Mouse (Mus musculus) adrenal gland, adult 10 weeks (tissue): ENCODE results near the gene Gda. TPM values are rescaled to one million over a fixed set of nuclear protein-coding genes. Genes with fewer than 3 reads are reported as not detected.

Source experiments
- polyA plus RNA-seq: library from polyadenylated mRNA; stranded (reverse); fragments of 350-450 nt; fragmentation: Illumina TruSeq; extraction: RNeasy Lipid Tissue Mini Kit (QIAGEN cat#74804); gene quantifications from one replicate; pipeline ENCODE4 v1.2.3, GENCODE M21; 2014; ENCODE audit warnings: low read depth, low replicate concordance

Gene Gda
- 33.1 TPM for polyA plus RNA-seq

DNA sequence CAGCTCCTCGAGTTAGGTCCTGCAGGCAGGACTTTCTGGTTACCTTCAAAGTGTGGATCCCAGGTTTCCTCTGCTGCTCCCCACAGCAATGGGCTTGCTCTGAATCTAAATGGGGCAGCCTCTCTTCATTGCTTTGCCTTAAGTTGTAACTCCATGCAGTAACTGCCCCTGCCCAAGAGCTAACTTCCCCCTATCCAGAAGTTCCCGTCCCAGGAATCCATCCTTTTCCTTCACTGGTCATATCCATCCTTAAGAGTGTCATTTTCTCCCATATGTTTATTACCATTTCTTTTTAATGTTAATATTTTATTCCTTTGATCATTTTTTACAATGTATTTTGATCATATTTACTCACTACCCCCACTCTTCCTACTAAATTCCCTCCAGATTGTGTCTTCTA is at the start of gene Gda:
Gene Gda (minus strand): TSS at position 101 of the 400 bp plus-strand sequence.

Other genes with a start within 250 kb of the Gda start
- 576 TPM for gene Zfand5, start 201.2 kb downstream of the Gda start, polyA plus RNA-seq
- gene 1110059E24Rik, start 179.5 kb upstream of the Gda start, polyA plus RNA-seq, result 82.9 TPM
- gene Abhd17b, start 179.7 kb upstream of the Gda start, polyA plus RNA-seq, result 149 TPM